Mouse (Mus musculus) embryonic fibroblast, embryonic 13.5 days (primary cell): ENCODE measurements around the gene Tmem223. TPM values are rescaled to one million over a fixed set of nuclear protein-coding genes. Genes with fewer than 3 reads are reported as not detected.

Experiments used
- H3K27ac ChIP-seq: 2 replicates; pipeline ENCODE4 v1.5.1; 2012; ENCODE audit warnings: low read length, control low read depth, inconsistent platforms; ENCODE audit not compliant: insufficient read depth
- H3K4me1 ChIP-seq: 2 replicates; pipeline ENCODE4 v1.6.1; 2011; ENCODE audit warnings: low read length; ENCODE audit not compliant: control insufficient read depth, insufficient read depth
- H3K4me3 ChIP-seq: 2 replicates; pipeline ENCODE4 v1.5.1; 2011; ENCODE audit warnings: mild to moderate bottlenecking, control low read depth, low read length; ENCODE audit not compliant: insufficient read depth
- CTCF ChIP-seq: IDR thresholded peaks from 2 replicates; pipeline ENCODE4 v1.5.1; 2011; ENCODE audit warnings: mild to moderate bottlenecking, control low read depth, low read length, moderate library complexity, borderline replicate concordance; ENCODE audit not compliant: insufficient read depth
- POLR2A ChIP-seq: IDR thresholded peaks from 2 replicates; pipeline ENCODE4 v1.6.1; 2011; ENCODE audit warnings: low read depth, mild to moderate bottlenecking, control low read depth, low read length, moderate library complexity
- polyA plus RNA-seq: library from polyadenylated mRNA; stranded (reverse); fragments of >200 nt; gene quantifications from 2 replicates; pipeline ENCODE4 v1.2.4, GENCODE M21; 2011; ENCODE audit warnings: low read depth; ENCODE audit not compliant: missing spikeins, insufficient read length

The Tmem223 gene
- polyA plus RNA-seq = 34.7 and 36.7 TPM in 2 replicates

- Histone ChIP-seq H3K4me1 (no peaks in the 10 kb centered on the region), H3K27ac (peak within 1 kb of the TSS; percentile 30), H3K4me3 (peak within 1 kb of the TSS; percentile 58)
- TF ChIP-seq POLR2A (peak; percentile 85), CTCF (no peak)
These were observed at the start of gene Tmem223 for GRCm38 (mm10) chr19:8770567-8771270. Tmem223 (plus strand) TSS chr19:8770996.

DNA sequence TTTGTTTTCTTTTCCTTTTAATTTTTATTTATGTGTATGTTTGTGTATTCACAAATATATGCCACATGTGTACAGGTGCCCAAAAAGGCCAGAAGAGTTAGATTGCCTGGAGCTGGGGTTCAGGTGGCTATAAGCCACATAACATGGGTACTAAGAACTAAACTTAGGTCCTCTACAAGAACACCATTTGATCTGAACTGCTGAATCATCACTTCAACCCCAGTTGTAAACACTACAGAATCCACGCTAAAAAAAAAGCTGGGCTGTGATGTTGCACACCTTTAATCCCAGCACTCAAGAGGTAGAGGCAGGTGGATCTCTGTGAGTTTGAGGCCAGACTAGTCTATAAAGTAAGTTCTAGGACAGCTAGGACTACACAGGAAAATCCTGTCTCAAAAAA lies 49.4 kb upstream of the Tmem223 start:
- peak overlapping the region; percentile 95 for H3K4me3 ChIP-seq
- TF ChIP-seq CTCF = no peak
- TF ChIP-seq POLR2A = no peak

GRCm38 (mm10) chr19:8722021-8722420 lies 48.8 kb upstream of the Tmem223 start:
- Histone ChIP-seq H3K4me3 (peak overlapping the region; percentile 95), H3K4me1 (0 out of 2 replicates have a peak, but pooled peaks cover 2% of the 10 kb centered on the region), H3K27ac (peak overlapping the region; percentile 100)
- no peak for TF ChIP-seq CTCF
- TF ChIP-seq POLR2A = no peak

More for the DNA sequence above, 49.4 kb upstream of the Tmem223 start:
- H3K27ac ChIP-seq = peak overlapping the region; percentile 100
- 0 out of 2 replicates have a peak, but pooled peaks cover 2% of the 10 kb centered on the region for H3K4me1 ChIP-seq

DNA sequence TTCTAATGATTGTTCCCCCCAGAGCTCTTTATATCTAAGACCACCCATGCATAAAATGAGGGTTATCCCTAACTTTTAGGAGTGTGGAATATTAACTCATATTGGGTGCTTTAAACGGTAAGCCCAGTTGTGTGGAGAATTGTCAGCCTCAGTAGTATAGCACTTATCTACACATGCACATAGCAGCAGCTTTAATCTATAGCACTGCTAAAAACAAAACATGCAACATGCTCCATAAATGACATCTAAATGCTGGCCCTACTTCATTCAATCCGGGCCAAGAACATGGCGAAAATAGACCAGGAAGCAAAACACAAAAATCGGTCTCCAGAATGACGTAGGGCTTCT lies 48.3 kb upstream of the Tmem223 start:
- 0 out of 2 replicates have a peak, but pooled peaks cover 2% of the 10 kb centered on the region for H3K4me1 ChIP-seq
- peak overlapping the region; percentile 95 for H3K4me3 ChIP-seq
- TF ChIP-seq POLR2A = no peak
- TF ChIP-seq CTCF = no peak
- peak overlapping the region; percentile 100 for H3K27ac ChIP-seq

GRCm38 (mm10) chr19:8722907-8723573 lies 47.8 kb upstream of the Tmem223 start, which contains the start of gene Slc3a2:
Slc3a2 (minus strand) TSS chr19:8723369.
- 0 out of 2 replicates have a peak, but pooled peaks cover 2% of the 10 kb centered on the region for H3K4me1 ChIP-seq
- TF ChIP-seq CTCF (no peak), POLR2A (peak; percentile 83)
- peak within 1 kb of the TSS; percentile 96 for H3K4me3 ChIP-seq
- peak within 1 kb of the TSS; percentile 100 for H3K27ac ChIP-seq

DNA sequence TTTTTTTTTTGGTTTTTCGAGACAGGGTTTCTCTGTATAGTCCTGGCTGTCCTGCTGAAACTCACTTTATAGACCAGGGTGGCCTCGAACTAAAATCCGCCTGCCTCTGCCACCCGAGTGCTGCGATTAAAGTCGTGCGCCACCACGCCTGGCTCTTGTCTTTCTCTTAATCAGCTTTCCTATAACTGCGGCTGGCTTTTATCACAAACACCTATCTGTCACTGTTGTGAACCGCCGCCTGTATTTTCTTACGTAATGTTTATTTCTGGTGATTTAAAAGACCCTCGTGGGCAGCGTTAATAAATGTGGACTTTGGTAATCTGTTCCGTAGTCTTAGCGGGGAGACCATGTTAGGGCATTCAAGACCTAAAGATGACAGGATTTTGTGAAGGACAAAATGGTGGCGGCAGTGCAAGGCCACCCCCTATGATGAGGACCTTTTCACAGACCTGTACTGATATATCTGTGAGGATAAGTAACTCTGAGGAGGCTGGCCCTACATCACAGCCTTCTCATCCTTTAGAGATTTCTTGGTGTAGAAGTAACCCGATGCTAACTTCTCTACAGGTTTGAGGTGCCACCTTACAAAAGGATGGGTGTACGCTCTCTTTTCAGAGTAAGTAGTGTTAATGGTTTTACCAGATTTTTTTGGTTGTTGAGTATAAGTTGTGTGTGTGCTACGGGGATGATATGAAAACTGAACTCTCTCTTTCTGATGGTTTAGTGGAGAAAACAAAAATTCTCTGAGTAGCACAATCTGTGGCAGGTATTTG lies 47.0 kb upstream of the Tmem223 start:
- 0 out of 2 replicates have a peak, but pooled peaks cover 2% of the 10 kb centered on the region for H3K4me1 ChIP-seq
- TF ChIP-seq POLR2A (peak; percentile 24; the same call in 1 of the 2 replicates), CTCF (no peak)
- H3K4me3 ChIP-seq = peak overlapping the region; percentile 96

DNA sequence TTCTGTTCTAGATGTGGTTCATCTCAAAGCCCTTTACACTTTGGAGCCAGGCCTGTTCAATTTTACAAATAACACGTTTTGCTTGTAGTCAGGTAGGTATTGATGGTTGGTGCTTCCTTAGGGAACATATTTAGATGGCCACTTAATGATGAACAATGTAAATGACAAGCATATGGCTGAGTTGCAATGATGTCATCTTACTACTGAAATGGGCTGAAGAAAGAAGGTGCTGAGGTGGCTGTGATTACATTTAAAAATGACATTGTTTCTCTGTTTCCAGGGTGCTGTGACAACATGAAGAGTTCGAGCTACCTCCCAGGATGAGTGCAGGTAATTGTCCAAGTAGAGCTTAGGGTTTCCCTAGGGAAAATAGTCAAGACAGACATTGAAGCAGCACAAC lies 46.4 kb upstream of the Tmem223 start:
- Histone ChIP-seq H3K4me3 (peak overlapping the region; percentile 96), H3K4me1 (0 out of 2 replicates have a peak, but pooled peaks cover 2% of the 10 kb centered on the region), H3K27ac (peak overlapping the region; percentile 79)
- TF ChIP-seq CTCF (no peak), POLR2A (peak; percentile 44; the same call in 1 of the 2 replicates)

More for the DNA sequence above, 47.0 kb upstream of the Tmem223 start:
- H3K27ac ChIP-seq = peak overlapping the region; percentile 79

DNA sequence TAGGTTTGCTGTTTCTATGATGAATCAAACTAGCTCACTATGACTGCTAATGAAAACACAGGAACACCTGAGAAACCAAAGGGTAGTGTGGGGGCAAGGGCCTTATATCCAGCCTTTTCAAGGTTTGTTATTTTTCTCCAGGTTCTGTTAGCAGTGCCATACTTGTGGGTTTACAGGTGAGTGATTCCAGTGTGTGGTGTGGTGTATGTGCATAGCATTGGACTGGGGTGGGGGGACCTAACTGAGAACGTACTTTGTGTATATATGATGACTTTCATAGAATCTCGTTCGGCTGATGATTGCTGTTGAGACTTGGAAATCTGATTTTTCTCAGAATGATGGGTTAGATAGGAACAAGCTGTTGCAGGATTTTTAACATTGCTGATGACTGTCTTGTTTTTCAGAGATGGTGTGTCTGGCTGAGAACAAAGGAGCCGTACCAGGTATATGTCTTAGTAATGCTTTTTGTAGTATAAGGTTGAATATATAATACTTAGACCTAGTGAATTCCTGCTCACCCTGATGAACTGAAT lies 45.6 kb upstream of the Tmem223 start:
- no peak for TF ChIP-seq CTCF
- no peak for TF ChIP-seq POLR2A
- H3K4me1 ChIP-seq = 0 out of 2 replicates have a peak, but pooled peaks cover 2% of the 10 kb centered on the region
- peak overlapping the region; percentile 49 for H3K27ac ChIP-seq
- peak overlapping the region; percentile 96 for H3K4me3 ChIP-seq
